Mouse (Mus musculus) forebrain, postnatal 0 days (tissue): ENCODE data around the gene Gjc1. TPM values are rescaled to one million over a fixed set of nuclear protein-coding genes. Genes with fewer than 3 reads are reported as not detected.

Experiments used
- ATAC-seq: fragments of 200-750 bp; cut with Nextera tagmentation; 2 replicates; pipeline ENCODE4 v1.8.0; 2017; ENCODE audit warnings: mild to moderate bottlenecking, moderate library complexity
- DNase-seq: peaks from one replicate; pipeline ENCODE4 v3.0.0-alpha.2; 2015
- H3K27ac ChIP-seq: fragments of 300-500 bp; sonication (generic); 2 replicates; pipeline ENCODE4 v1.5.1; 2014; ENCODE audit warnings: low read depth, mild to moderate bottlenecking, antibody characterized with exemption, low read length, moderate library complexity, mixed read lengths
- H3K27me3 ChIP-seq: fragments of 300-500 bp; sonication (generic); 2 replicates; pipeline ENCODE4 v1.6.1; 2014; ENCODE audit warnings: mild to moderate bottlenecking, low read length, mixed read lengths; ENCODE audit not compliant: insufficient read depth
- H3K36me3 ChIP-seq: fragments of 300-500 bp; sonication (generic); 2 replicates; pipeline ENCODE4 v1.6.1; 2014; ENCODE audit warnings: mild to moderate bottlenecking, moderate library complexity; ENCODE audit not compliant: insufficient read depth
- H3K4me1 ChIP-seq: fragments of 300-500 bp; sonication (generic); 2 replicates; pipeline ENCODE4 v1.6.1; 2014; ENCODE audit warnings: antibody characterized with exemption; ENCODE audit not compliant: insufficient read depth
- H3K4me2 ChIP-seq: fragments of 300-500 bp; sonication (generic); 2 replicates; pipeline ENCODE4 v1.6.1; 2014; ENCODE audit warnings: low read depth, mild to moderate bottlenecking, moderate library complexity
- H3K4me3 ChIP-seq: fragments of 300-500 bp; sonication (generic); 2 replicates; pipeline ENCODE4 v1.5.1; 2014; ENCODE audit warnings: low read depth, low read length, mixed read lengths
- H3K9ac ChIP-seq: fragments of 300-500 bp; sonication (generic); 2 replicates; pipeline ENCODE4 v1.6.1; 2014; ENCODE audit warnings: mild to moderate bottlenecking
- H3K9me3 ChIP-seq: fragments of 300-500 bp; sonication (generic); 2 replicates; pipeline ENCODE4 v1.6.1; 2016; ENCODE audit warnings: low read length
- CTCF ChIP-seq: sonication (generic); IDR thresholded peaks from 2 replicates; pipeline ENCODE4 v1.5.1; 2016; ENCODE audit warnings: antibody characterized with exemption, control low read depth, low read depth
- WGBS: fragments of 180-500 bp; shearing (Covaris S2); extraction: QIAGEN DNeasy Blood & Tissue Kit; methylation state at CpG from one replicate; pipeline ENCODE4 v1.1.7; 2014; 5-methylcytosine and 5-hydroxymethylcytosine counted together
- polyA plus RNA-seq: library from polyadenylated mRNA; unstranded; fragments of >200 nt; fragmentation: Nextera tagmentation; extraction: Ambion mirVana; gene quantifications from 2 replicates; pipeline ENCODE4 v1.2.1, GENCODE M21; 2015
- total RNA-seq: library from RNA; depleted of rRNA; stranded (reverse); fragments of >200 nt; gene quantifications from 2 replicates; pipeline ENCODE4 v1.2.3, GENCODE M21; 2014

The Gjc1 gene
- total and polyA plus RNA-seq, 2 experiments from 2014 or later: 22.6 to 25.3 TPM

DNA sequence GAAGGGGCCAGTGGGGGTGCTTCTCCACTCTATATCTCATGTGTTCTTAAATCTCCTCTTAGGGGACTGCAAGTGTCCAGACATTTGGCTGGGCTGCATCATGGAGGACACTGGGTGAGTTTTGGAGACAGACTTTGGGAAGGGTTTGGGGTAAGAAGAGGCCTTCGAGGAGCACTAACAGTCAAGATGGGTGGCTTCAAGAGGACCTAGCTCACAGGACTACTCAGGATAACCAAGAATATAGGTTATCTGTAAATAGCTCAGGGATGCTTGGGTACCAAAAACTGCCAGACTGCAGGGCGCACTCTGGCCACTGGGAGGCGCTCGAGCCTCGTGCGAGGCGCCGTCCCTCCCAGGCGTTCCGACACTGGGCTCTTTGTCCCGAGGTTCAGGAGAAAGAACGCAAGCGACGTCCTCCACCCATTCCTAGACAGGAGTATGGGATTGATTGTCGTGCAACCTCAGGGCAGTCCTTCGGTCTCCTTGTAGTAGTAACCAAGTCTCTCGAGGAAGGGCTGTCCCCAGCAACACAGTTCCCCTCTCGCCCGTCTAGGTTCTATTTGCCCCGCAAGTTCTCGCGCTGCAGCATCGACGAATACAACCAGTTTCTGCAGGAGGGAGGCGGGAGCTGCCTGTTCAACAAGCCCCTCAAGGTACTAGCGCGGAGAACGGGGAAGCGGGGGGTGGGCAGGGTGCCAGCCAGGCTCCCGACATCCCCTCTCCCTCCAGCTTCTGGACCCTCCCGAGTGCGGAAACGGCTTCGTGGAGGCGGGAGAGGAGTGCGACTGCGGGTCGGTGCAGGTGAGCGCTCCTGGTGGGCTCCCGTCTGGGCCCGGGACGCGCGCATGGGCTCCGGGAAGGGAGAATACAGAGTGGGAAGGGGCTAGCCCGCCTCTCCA lies 45.5 kb downstream of the Gjc1 start:
- H3K9ac ChIP-seq: peak overlapping the region; percentile 91
- peak overlapping the region; percentile 96 for H3K27ac ChIP-seq
- DNase-seq: peak; percentile 97
- peaks cover 18% of the 10 kb centered on the region; the same call in 1 of the 2 replicates for H3K36me3 ChIP-seq
- peak; percentile 99 for TF ChIP-seq CTCF
- H3K9me3 ChIP-seq: no peaks in the 10 kb centered on the region
- peak overlapping the region; percentile 60 for H3K4me3 ChIP-seq
- H3K4me1 ChIP-seq: no peaks in the 10 kb centered on the region
- peak overlapping the region; percentile 89 for H3K4me2 ChIP-seq
- H3K27me3 ChIP-seq: no peaks in the 10 kb centered on the region
- WGBS: 2% methylated on average over 46 of the region's 46 CpGs
- ATAC-seq: peak; percentile 76

DNA sequence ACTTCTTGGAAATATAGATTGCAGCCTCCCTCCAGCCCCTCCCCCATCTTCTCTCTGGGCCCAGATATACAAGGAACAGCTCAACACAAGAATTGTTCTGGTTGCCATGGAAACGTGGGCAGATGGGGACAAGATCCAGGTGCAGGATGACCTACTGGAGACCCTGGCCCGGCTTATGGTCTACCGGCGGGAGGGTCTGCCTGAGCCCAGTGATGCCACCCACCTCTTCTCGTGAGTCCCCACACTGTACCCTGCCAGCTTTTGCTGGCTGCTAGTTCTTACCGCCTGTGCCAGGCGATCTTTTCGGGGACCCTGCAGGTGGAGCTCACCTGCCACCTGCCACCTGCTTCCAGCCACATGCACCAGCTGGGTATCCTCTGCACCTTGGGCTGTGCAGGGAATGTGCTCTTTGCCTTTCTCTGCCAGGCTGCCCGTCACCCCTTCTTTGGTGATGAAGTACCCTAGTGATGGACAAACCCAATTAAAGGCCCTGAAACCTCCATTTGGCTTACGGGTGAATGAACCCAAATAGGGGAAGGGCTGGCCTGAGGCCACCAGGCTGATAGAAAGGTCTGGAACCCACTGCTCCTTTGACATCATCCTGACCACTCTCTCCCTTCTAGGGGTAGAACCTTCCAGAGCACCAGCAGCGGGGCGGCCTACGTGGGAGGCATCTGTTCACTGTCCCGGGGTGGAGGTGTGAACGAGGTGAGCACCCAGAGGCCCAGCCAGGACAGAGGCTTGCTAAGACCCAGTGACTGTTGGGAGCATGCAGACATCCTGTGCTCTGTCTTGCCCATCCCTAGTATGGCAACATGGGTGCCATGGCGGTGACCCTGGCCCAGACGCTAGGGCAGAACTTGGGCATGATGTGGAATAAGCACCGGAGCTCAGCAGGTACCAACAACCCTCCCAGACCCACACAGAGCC lies 46.5 kb downstream of the Gjc1 start:
- DNase-seq (no peak), ATAC-seq (no peak)
- H3K27ac ChIP-seq: peak overlapping the region; percentile 96; the same call in 1 of the 2 replicates
- no peaks in the 10 kb centered on the region for H3K27me3 ChIP-seq
- no peaks in the 10 kb centered on the region for H3K4me1 ChIP-seq
- peaks cover 16% of the 10 kb centered on the region; the same call in 1 of the 2 replicates for H3K36me3 ChIP-seq
- TF ChIP-seq CTCF: no peak
- 57% methylated on average over 18 of the region's 18 CpGs for WGBS
- no peak overlapping the region for H3K4me2 ChIP-seq
- no peak overlapping the region for H3K4me3 ChIP-seq
- no peaks in the 10 kb centered on the region for H3K9me3 ChIP-seq
- no peak overlapping the region for H3K9ac ChIP-seq

DNA sequence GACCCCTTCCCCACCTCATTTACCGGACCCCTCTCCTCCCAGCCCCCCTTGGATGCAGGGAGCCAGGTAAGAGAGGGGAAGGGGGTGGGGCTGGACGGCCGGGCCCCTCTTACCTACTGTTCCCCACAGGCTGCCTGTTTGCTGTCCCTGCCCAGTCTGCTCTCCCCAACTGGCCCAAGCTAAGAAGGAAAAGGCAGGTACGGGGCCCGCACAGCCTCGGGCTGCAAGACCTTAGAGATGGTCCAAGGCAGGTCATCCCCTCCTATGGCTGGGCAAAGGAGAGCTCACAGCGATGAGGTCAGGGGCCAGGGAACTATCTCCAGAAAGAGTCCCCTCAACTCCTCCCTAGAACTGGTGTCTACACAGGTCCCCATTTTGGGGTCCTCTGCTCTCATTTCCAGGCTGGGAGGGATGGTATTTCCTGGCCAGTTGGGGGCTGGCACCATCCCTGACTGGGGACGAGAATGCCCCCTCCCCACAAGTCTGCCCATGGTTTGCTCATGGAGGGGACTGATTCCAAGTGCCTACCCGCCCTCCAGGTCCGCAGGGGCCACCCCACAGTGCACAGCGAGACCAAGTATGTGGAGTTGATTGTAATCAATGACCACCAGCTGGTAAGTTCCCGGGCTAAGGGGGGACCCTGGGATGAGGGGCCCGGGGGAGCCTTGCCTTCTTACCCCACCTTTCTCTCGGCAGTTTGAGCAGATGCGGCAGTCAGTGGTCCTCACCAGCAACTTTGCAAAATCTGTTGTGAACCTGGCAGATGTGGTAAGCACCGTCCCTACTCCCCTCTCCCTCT lies 47.4 kb downstream of the Gjc1 start:
- H3K4me3 ChIP-seq: no peak overlapping the region
- H3K27me3 ChIP-seq: no peaks in the 10 kb centered on the region
- no peaks in the 10 kb centered on the region for H3K4me1 ChIP-seq
- DNase-seq: no peak
- no peaks in the 10 kb centered on the region for H3K9me3 ChIP-seq
- WGBS: 25% methylated on average over 15 of the region's 16 CpGs
- H3K27ac ChIP-seq: no peak overlapping the region
- no peak overlapping the region for H3K9ac ChIP-seq
- H3K4me2 ChIP-seq: no peak overlapping the region
- H3K36me3 ChIP-seq: peaks cover 11% of the 10 kb centered on the region; the same call in 1 of the 2 replicates
- no peak for TF ChIP-seq CTCF
- ATAC-seq: no peak

DNA sequence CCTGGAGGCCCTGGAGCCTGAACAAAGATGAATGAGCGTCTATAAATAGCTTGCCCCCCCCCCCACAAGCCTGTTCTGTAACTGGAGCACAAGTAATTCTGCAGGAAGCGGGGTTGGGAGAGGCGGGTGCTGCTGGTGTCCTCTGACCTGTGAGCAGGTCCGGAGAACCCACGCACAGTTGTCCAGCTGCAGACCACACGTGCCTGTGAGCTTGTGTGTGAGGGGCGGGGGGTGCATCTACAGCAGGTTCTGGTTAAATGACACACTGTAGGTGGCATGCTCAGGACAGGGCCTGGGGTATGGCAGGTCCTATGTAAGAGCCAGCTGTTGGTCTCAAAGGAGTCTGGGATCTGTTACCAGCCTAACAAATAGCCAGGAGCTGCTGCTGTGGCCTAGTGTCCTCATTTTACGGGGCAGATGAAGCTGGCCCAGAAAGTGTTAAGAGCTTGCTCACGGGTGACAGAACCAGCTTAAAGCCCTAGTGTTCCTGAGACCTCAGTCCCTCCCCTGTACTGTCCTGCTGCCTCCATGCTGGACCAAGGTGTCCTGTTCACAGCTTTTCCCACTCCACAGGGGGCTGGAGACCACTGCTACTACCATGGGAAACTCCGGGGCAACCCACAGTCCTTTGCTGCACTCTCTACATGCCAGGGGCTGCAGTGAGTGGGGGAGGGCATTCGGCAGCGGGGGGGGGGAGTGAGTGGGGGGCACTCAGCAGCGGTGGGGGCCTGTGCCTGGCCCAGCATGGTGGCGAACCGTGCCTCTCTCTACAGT lies 48.7 kb downstream of the Gjc1 start:
- no peak overlapping the region for H3K27ac ChIP-seq
- H3K27me3 ChIP-seq: no peaks in the 10 kb centered on the region
- H3K9me3 ChIP-seq: no peaks in the 10 kb centered on the region
- TF ChIP-seq CTCF: no peak
- peaks cover under 1% of the 10 kb centered on the region; the same call in 1 of the 2 replicates for H3K36me3 ChIP-seq
- 49% methylated on average over 14 of the region's 15 CpGs for WGBS
- H3K4me1 ChIP-seq: no peaks in the 10 kb centered on the region
- no peak for DNase-seq
- H3K9ac ChIP-seq: 0 out of 2 replicates have a peak overlapping the region, but pooled peaks have one; percentile 18
- no peak for ATAC-seq
- H3K4me2 ChIP-seq: no peak overlapping the region
- no peak overlapping the region for H3K4me3 ChIP-seq

DNA sequence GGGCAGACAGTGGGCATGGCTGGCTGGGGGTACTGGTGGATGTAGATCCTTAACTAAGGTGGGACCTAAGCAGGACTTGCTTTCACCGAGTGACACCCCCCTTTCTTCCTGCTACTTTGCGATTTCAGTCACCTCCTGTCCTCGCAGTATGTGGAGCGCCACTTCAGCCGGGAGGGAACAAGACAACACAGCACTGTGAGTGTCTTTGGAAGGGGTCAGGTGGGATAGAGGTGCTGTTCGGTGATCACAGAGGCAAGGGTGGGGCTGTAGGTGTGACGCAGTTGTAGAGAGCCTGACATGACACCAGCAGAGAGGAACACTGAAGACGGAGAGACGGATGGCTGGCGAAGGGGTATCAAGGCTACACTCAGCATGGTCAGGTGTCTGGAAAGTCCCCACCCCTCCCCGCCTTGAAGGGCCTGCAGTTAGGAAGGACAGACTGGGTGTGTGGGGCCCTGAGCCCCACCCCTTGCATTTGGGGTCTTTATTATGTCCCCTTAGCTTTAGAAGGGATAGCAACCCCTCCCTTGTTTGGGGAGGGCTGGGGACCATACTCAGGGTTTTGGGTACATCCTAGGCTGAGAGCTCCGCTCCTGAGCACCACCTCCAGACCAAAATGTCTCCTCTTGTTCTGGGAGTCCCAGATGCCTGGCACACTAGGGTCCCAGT lies 49.4 kb downstream of the Gjc1 start:
- no peaks in the 10 kb centered on the region for H3K27me3 ChIP-seq
- TF ChIP-seq CTCF: no peak
- 0 out of 2 replicates have a peak overlapping the region, but pooled peaks have one; percentile 18 for H3K9ac ChIP-seq
- H3K4me1 ChIP-seq: no peaks in the 10 kb centered on the region
- H3K27ac ChIP-seq: no peak overlapping the region
- DNase-seq (no peak), ATAC-seq (no peak)
- WGBS: 83% methylated on average over 12 of the region's 12 CpGs
- no peak overlapping the region for H3K4me2 ChIP-seq
- H3K36me3 ChIP-seq: no peaks in the 10 kb centered on the region; the same call in 1 of the 2 replicates
- H3K4me3 ChIP-seq: no peak overlapping the region
- H3K9me3 ChIP-seq: no peaks in the 10 kb centered on the region
